Mouse (Mus musculus) cortical plate, adult 2 months (tissue): ENCODE results near the gene Rpl18. TPM values are rescaled to one million over a fixed set of nuclear protein-coding genes. Genes with fewer than 3 reads are reported as not detected.
A peak's percentile ranks its signal among the peaks of the same experiment; 100 is the strongest.

Experiments used
- H3K27ac ChIP-seq: fragments of 200-500 bp; 2 replicates; pipeline ENCODE4 v1.5.1; 2012; ENCODE audit warnings: low read length, control low read depth, inconsistent platforms; ENCODE audit not compliant: insufficient read depth
- H3K4me1 ChIP-seq: fragments of 200-500 bp; 2 replicates; pipeline ENCODE4 v1.6.1; 2011; ENCODE audit warnings: low read length; ENCODE audit not compliant: control insufficient read depth, insufficient read depth
- H3K4me3 ChIP-seq: fragments of 200-500 bp; 2 replicates; pipeline ENCODE4 v1.5.1; 2011; ENCODE audit warnings: mild to moderate bottlenecking, low read length, control low read depth; ENCODE audit not compliant: insufficient read depth
- CTCF ChIP-seq: fragments of 200-500 bp; IDR thresholded peaks from 2 replicates; pipeline ENCODE4 v1.5.1; 2011; ENCODE audit warnings: mild to moderate bottlenecking, control low read depth, low read length; ENCODE audit not compliant: insufficient read depth; ENCODE audit errors: extremely low read depth
- POLR2A ChIP-seq: fragments of 200-500 bp; IDR thresholded peaks from 2 replicates; pipeline ENCODE4 v1.6.1; 2011; ENCODE audit warnings: mild to moderate bottlenecking, low read length, control low read depth; ENCODE audit not compliant: insufficient read depth; ENCODE audit errors: extremely low read depth
- polyA plus RNA-seq: library from polyadenylated mRNA; depleted of rRNA; stranded (reverse); fragments of >200 nt; gene quantifications from 2 replicates; pipeline ENCODE4 v1.2.3, GENCODE M21; 2012; rRNA removed

Rpl18 gene
- polyA plus RNA-seq: 255 and 261 TPM in 2 replicates

DNA sequence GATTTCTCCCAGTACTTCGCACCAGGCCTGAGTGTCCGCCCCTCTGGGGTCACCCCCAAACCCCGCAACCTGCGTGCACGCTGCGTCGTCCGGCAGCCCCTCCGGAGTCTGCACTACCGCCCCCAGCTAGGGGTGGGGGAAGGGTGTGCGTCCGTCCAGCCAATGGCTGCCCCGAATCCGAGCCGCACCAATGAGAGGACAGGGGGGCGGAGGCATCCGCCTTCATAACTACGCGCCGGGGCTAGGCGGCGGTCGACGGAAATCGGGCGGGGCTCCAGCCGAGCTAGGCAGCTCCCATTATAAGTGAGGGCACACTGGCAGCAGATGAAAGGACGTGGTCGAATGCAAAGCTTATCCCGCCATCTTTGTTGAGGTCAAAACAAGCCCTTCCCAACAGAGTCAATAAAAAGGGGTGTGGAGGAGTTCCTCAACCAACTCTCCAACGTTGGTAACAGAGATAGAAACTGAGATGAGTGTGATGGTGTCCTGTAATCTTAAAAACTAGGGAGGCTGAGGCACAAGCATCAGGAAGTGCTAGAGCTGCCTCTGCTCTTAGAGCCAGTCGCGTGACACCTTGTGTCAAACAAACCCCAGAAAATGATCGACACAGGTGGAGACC lies at the start of gene Rpl18:
Rpl18 (plus strand) TSS at position 368 of the 619 bp plus-strand sequence.
- TF ChIP-seq POLR2A (no peak; the same call in 1 of the 2 replicates), CTCF (no peak)
- H3K4me3 ChIP-seq: peak within 1 kb of the TSS; percentile 47
- H3K27ac ChIP-seq: peak within 1 kb of the TSS; percentile 16; the same call in 1 of the 2 replicates
- H3K4me1 ChIP-seq: peaks cover 5% of the 10 kb centered on the region; the same call in 1 of the 2 replicates

DNA sequence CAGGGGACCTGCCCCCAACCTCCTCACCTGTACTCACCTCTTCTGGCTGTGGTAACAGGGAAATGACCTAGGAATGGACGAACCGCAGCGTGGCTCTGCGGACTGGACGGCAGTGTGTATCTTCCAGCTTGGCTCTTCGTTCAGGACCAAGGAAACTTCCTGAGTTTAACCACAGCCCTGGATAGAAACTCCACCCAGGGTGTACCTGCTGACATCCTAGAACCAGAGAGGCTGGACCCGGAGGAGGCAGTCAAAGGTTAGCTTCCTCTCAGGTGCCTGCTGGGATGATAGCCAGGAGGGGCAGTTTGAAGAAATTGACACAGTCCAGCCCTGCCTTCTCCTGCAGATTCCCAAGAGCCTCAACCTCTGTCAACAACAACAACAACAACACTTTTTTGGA lies 49.1 kb upstream of the Rpl18 start, which contains the start of gene Fut2:
Fut2 (minus strand) TSS at position 234 of the 400 bp plus-strand sequence.
- Histone ChIP-seq H3K27ac (no peak within 1 kb of the TSS), H3K4me3 (no peak within 1 kb of the TSS), H3K4me1 (no peaks in the 10 kb centered on the region)
- TF ChIP-seq POLR2A (no peak), CTCF (no peak)

DNA sequence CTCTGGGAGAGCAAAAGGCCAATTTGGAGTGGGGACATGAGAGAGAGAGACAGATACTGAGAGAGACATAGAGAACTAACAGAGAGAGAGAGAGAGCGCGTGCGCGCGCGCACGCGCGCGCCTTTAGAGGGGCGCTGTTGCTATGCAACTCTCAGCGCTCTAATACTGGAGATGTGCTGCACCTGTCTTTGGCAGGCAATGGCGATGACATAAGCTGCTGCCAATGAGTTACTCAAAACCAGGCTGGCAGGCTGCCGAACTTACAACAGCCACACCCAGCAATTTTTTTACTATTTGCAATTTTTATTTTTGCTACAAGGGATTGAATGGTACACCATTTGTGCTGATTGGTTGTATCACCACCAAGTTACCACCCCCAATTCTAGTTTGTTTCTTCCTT lies 47.5 kb upstream of the Rpl18 start:
- H3K4me3 ChIP-seq: no peak overlapping the region
- no peak overlapping the region for H3K27ac ChIP-seq
- TF ChIP-seq CTCF (no peak), POLR2A (no peak)
- H3K4me1 ChIP-seq: no peaks in the 10 kb centered on the region

DNA sequence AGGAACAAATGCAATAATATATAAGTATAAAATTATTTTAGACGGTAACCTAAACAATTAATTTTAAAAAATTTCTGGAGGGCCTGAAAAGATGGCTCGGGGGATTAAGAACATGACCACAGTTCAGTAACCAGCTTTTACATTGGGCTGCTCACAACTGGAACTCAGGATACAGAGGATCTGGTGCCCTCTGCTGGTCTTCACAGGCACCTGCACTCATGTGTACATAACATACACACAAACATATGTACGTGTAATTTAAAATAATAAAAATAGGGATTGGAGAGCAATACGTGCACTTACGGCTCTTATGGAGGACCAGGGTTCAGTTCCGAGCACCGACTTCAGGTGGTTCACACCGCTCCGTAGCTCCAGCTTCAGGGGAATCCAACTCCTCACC lies 46.3 kb upstream of the Rpl18 start:
- Histone ChIP-seq H3K4me3 (no peak overlapping the region), H3K4me1 (no peaks in the 10 kb centered on the region), H3K27ac (no peak overlapping the region)
- TF ChIP-seq CTCF (no peak), POLR2A (no peak)

DNA sequence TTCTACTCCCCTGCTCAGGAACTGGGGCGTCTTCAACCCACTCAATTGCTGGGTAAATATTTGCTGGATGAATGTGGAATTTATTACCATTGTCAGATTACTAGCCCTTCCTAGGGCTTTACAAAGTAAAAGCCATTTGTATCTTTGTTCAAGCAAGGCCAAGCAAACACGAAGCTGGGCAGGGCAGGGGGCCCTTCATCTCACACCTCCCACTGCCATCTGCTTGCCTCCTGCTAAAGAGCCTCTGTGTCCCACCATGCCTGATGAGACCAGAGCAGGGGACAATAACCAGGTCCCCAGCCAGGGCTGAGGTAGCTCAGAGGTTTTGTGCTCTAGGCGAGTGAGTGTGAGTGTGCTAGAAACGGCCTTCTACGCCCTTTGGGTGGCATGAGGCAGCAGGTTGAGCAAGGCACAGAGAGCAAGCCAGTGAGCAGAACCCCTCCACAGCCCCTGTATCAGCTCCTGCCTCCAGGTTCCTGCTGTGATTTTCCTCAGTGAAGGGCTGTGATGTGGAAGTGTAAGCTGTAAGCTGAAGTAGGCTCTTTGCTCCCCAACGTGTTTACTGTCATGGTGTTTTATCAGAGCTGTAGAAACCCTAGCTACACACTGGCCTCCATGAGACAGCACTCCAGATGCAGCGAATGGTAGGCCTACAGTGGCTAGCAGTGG lies 37.5 kb upstream of the Rpl18 start:
- Histone ChIP-seq H3K4me3 (no peak overlapping the region), H3K27ac (no peak overlapping the region), H3K4me1 (no peaks in the 10 kb centered on the region)
- TF ChIP-seq POLR2A: no peak
- no peak for TF ChIP-seq CTCF

DNA sequence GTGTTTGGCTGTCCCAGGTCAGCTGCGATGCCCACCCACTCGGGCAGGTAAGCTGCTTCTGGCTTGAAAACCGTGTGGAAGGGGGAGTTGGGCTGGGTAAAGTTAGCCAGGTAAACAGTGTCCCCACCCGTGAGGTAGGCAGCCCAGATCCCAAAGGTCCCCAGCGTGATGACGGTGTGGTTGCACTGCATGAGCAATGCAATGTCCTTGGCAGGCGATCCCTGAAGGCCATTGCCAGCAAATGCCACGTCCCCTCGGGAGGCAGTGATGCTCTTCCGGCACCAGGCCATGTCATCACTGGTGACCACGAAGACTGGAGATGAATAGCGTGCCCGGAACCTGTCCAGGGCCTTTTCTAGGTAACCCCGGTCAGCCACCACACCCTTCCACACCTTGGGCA lies 36.7 kb upstream of the Rpl18 start:
- no peaks in the 10 kb centered on the region for H3K4me1 ChIP-seq
- H3K27ac ChIP-seq: no peak overlapping the region
- no peak overlapping the region for H3K4me3 ChIP-seq
- TF ChIP-seq CTCF (no peak), POLR2A (no peak)

DNA sequence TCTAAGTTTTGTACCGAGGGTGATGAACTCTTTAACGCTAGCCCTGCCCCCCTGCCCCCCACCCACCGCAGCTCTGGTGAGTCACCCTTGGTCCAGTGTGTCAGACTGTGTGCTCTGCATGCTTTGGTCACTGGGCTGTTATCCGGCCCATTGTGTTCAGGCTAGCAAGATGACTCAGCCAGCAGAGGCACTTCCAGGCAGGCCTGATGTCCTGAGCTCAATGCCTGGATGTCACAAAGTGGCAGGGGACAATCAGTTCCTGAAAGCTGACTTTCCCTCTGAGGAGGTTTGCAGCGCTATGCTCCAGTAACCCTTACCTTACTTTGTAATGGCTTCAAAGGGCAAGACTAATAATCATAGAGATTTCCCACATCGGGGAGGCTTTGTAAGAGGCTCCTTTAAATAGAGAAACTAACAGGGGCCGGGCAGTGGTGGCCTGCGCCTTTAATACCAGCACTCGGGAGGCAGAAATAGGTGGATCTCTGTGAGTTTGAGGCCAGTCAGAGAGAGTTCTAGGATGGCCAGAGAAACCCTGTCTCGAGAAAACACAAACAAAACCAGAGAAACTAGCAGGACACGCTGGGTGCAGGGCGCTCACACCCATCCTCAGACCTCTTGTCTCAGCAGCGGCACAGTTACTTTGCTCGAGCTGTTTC lies 35.2 kb upstream of the Rpl18 start:
- Histone ChIP-seq H3K4me1 (no peaks in the 10 kb centered on the region), H3K4me3 (no peak overlapping the region), H3K27ac (no peak overlapping the region)
- no peak for TF ChIP-seq CTCF
- TF ChIP-seq POLR2A: no peak

DNA sequence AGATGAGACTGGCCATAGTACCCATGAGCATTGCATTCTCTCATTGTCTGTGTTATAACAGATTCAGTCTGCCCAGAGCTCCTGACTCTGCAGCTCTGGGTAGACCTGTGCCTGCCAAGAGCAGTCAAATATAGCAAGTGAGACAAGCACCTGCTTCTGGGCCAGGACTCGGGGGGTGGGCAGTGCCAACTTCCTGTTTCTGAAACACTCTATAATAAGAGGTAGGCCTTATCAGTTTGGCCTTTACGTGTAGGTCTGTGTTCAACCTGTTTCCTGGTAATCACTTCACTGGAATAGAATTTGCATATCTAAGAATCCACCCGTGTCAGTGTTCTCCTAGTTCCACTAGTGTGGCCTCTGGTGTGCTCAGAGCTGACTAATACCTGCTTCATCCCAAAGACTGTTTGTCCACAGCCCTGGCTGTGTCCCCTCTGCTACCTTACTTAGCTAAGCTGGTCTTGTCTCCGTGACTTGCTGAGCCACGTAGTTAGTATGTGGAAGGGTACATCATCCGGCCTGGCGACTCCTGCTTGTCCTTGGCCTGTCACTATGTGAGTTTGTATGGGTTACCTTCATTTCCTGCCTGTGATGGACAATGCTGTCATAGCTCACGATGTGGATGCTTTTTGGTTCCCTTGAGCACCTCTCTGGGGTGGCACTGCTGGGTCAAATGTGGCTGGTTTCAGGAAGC lies 34.1 kb upstream of the Rpl18 start:
- no peak for TF ChIP-seq POLR2A
- TF ChIP-seq CTCF: no peak
- H3K4me3 ChIP-seq: no peak overlapping the region
- no peaks in the 10 kb centered on the region for H3K4me1 ChIP-seq
- no peak overlapping the region for H3K27ac ChIP-seq
